Mouse (Mus musculus): Measurements from ENCODE around the gene Lrmda. TPM values are rescaled to one million over a fixed set of nuclear protein-coding genes. Genes with fewer than 3 reads are reported as not detected.

The Lrmda gene
- polyA plus RNA-seq, 1 experiment from 2014 or later: 0.57 TPM

GRCm38 (mm10) chr14:22751290-22751689, 731.8 kb downstream of the Lrmda start:
- peaks cover under 1% of the 10 kb centered on the region; the same call in 1 of the 2 replicates for H3K4me1 ChIP-seq
- peak; percentile 47; the same call in 1 of the 2 replicates for ATAC-seq (ENCODE audit: insufficient read depth, low FRiP score, low read depth)
- H3K4me3 ChIP-seq (replicated peaks): no peak overlapping the region
- no peak overlapping the region for H3K4me2 ChIP-seq
- no peak overlapping the region for H3K9ac ChIP-seq
- 49% methylated on average over 10 of the region's 10 CpGs for WGBS
- peak overlapping the region; percentile 67 for H3K27ac ChIP-seq
- no peaks in the 10 kb centered on the region for H3K9me3 ChIP-seq
- H3K36me3 ChIP-seq: no peaks in the 10 kb centered on the region
- no peaks in the 10 kb centered on the region for H3K27me3 ChIP-seq (replicated peaks)

GRCm38 (mm10) chr14:22754633-22755032, 735.1 kb downstream of the Lrmda start:
- WGBS: 78% methylated on average over 5 of the region's 5 CpGs
- Histone ChIP-seq H3K9me3 (no peaks in the 10 kb centered on the region), H3K9ac (no peak overlapping the region), H3K4me1 (peaks cover 6% of the 10 kb centered on the region), H3K27ac (no peak overlapping the region), H3K4me3 (replicated peaks) (no peak overlapping the region), H3K27me3 (replicated peaks) (no peaks in the 10 kb centered on the region), H3K4me2 (no peak overlapping the region), H3K36me3 (no peaks in the 10 kb centered on the region)
- ATAC-seq (ENCODE audit: insufficient read depth, low FRiP score, low read depth): no peak

GRCm38 (mm10) chr14:22757493-22757892, 738.0 kb downstream of the Lrmda start:
- Histone ChIP-seq H3K4me1 (peaks cover 12% of the 10 kb centered on the region), H3K4me2 (no peak overlapping the region), H3K27ac (no peak overlapping the region), H3K9me3 (no peaks in the 10 kb centered on the region), H3K36me3 (no peaks in the 10 kb centered on the region), H3K9ac (no peak overlapping the region), H3K27me3 (replicated peaks) (no peaks in the 10 kb centered on the region), H3K4me3 (replicated peaks) (no peak overlapping the region)
- WGBS: 89% methylated on average over 3 of the region's 3 CpGs
- ATAC-seq (ENCODE audit: insufficient read depth, low FRiP score, low read depth): no peak

DNA sequence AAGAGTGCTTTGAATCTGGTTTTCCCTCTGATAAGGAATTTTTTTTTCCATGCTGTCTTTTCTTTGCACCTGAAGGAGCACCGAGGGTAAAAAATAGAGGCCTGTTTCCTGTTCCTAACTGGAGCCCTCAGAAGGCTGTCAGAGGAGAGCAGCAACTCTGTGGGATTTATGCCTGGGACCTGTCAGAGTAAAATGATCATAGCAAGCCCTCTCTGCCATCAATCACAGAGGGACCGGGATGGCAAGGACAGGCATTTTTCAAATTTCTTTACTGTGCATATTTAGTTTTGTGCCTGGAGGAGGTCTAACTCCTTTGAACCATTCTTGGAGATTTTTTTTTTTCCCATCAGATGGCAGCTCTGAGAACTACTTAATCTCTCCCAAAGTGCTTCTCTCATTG, 739.7 kb downstream of the Lrmda start:
- Histone ChIP-seq H3K36me3 (no peaks in the 10 kb centered on the region), H3K4me2 (no peak overlapping the region), H3K9me3 (no peaks in the 10 kb centered on the region), H3K4me3 (replicated peaks) (no peak overlapping the region), H3K27me3 (replicated peaks) (no peaks in the 10 kb centered on the region), H3K4me1 (peaks cover 12% of the 10 kb centered on the region), H3K27ac (peak overlapping the region; percentile 71; the same call in 1 of the 2 replicates), H3K9ac (no peak overlapping the region)
- 6% methylated on average over 2 of the region's 2 CpGs for WGBS
- no peak for ATAC-seq (ENCODE audit: insufficient read depth, low FRiP score, low read depth)

GRCm38 (mm10) chr14:22759673-22760072, 740.2 kb downstream of the Lrmda start:
- H3K36me3 ChIP-seq: no peaks in the 10 kb centered on the region
- no peak for ATAC-seq (ENCODE audit: insufficient read depth, low FRiP score, low read depth)
- H3K27ac ChIP-seq: peak overlapping the region; percentile 71
- no peaks in the 10 kb centered on the region for H3K9me3 ChIP-seq
- H3K4me2 ChIP-seq: no peak overlapping the region
- H3K4me1 ChIP-seq: peaks cover 12% of the 10 kb centered on the region
- H3K4me3 ChIP-seq (replicated peaks): no peak overlapping the region
- H3K9ac ChIP-seq: no peak overlapping the region
- no peaks in the 10 kb centered on the region for H3K27me3 ChIP-seq (replicated peaks)

GRCm38 (mm10) chr14:22760241-22761039, 740.9 kb downstream of the Lrmda start:
- peak; percentile 82 for ATAC-seq (ENCODE audit: insufficient read depth, low FRiP score, low read depth)
- peaks cover 12% of the 10 kb centered on the region for H3K4me1 ChIP-seq
- no peak overlapping the region for H3K4me2 ChIP-seq
- no peaks in the 10 kb centered on the region for H3K36me3 ChIP-seq
- H3K4me3 ChIP-seq (replicated peaks): no peak overlapping the region
- WGBS: 29% methylated on average over 7 of the region's 7 CpGs
- H3K27me3 ChIP-seq (replicated peaks): no peaks in the 10 kb centered on the region
- H3K9me3 ChIP-seq: no peaks in the 10 kb centered on the region
- peak overlapping the region; percentile 71 for H3K27ac ChIP-seq
- H3K9ac ChIP-seq: no peak overlapping the region

- 78% methylated on average over 2 of the region's 2 CpGs for WGBS
- no peaks in the 10 kb centered on the region for H3K36me3 ChIP-seq
- ATAC-seq (ENCODE audit: insufficient read depth, low FRiP score, low read depth): no peak
Observed at GRCm38 (mm10) chr14:22781709-22782108, 762.2 kb downstream of the Lrmda start.

DNA sequence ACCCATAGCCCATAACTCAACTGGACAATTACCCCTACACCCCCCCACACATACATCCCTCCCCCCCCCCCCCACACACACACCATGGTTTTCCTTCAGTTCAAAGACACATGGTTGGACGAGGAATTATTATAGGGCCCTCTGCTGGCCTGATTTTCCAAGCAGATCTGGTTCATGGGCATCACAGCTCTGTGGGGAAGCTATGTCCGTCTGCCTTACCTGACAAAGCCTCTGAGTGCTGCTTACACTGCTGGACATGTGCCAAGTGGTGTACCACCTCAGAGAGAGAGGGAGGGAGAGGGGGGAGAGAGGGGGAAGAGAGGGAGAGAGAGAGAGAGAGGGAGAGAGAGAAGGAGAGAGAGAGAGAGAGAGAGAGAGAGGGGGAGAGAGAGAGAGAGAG, 762.9 kb downstream of the Lrmda start:
- no peak overlapping the region for H3K4me2 ChIP-seq
- no peaks in the 10 kb centered on the region for H3K27me3 ChIP-seq (replicated peaks)
- H3K4me1 ChIP-seq: peaks cover 6% of the 10 kb centered on the region
- no peaks in the 10 kb centered on the region for H3K36me3 ChIP-seq
- 42% methylated on average over 2 of the region's 2 CpGs for WGBS
- H3K27ac ChIP-seq: no peak overlapping the region
- no peak overlapping the region for H3K4me3 ChIP-seq (replicated peaks)
- 0 out of 2 replicates have a peak, but pooled peaks have one; percentile 3 for ATAC-seq (ENCODE audit: insufficient read depth, low FRiP score, low read depth)
- no peak overlapping the region for H3K9ac ChIP-seq
- H3K9me3 ChIP-seq: no peaks in the 10 kb centered on the region

More at GRCm38 (mm10) chr14:22781709-22782108, 762.2 kb downstream of the Lrmda start:
- Histone ChIP-seq H3K9ac (no peak overlapping the region), H3K9me3 (no peaks in the 10 kb centered on the region), H3K4me2 (no peak overlapping the region), H3K4me3 (replicated peaks) (no peak overlapping the region), H3K27ac (no peak overlapping the region), H3K27me3 (replicated peaks) (no peaks in the 10 kb centered on the region), H3K4me1 (peaks cover 6% of the 10 kb centered on the region)

GRCm38 (mm10) chr14:22783211-22784161, 764.0 kb downstream of the Lrmda start:
- WGBS: 6% methylated on average over 15 of the region's 15 CpGs
- Histone ChIP-seq H3K9ac (no peak overlapping the region), H3K9me3 (no peaks in the 10 kb centered on the region), H3K4me3 (replicated peaks) (no peak overlapping the region), H3K27me3 (replicated peaks) (no peaks in the 10 kb centered on the region), H3K4me1 (peaks cover 6% of the 10 kb centered on the region), H3K27ac (peak overlapping the region; percentile 89), H3K36me3 (no peaks in the 10 kb centered on the region), H3K4me2 (peak overlapping the region; percentile 40; the same call in 1 of the 2 replicates)
- ATAC-seq (ENCODE audit: insufficient read depth, low FRiP score, low read depth): peak; percentile 74

GRCm38 (mm10) chr14:22800020-22800419, 780.5 kb downstream of the Lrmda start:
- 54% methylated on average over 4 of the region's 4 CpGs for WGBS
- ATAC-seq (ENCODE audit: insufficient read depth, low FRiP score, low read depth): no peak
- H3K27me3 ChIP-seq (replicated peaks): no peaks in the 10 kb centered on the region
- H3K4me1 ChIP-seq: no peaks in the 10 kb centered on the region
- no peak overlapping the region for H3K27ac ChIP-seq
- H3K9ac ChIP-seq: no peak overlapping the region
- no peaks in the 10 kb centered on the region for H3K9me3 ChIP-seq
- no peaks in the 10 kb centered on the region for H3K36me3 ChIP-seq
- H3K4me3 ChIP-seq (replicated peaks): no peak overlapping the region
- no peak overlapping the region for H3K4me2 ChIP-seq

- Histone ChIP-seq H3K27me3 (replicated peaks) (no peaks in the 10 kb centered on the region), H3K4me3 (replicated peaks) (no peak overlapping the region), H3K36me3 (no peaks in the 10 kb centered on the region), H3K9ac (no peak overlapping the region), H3K27ac (no peak overlapping the region), H3K4me1 (no peaks in the 10 kb centered on the region), H3K9me3 (no peaks in the 10 kb centered on the region), H3K4me2 (no peak overlapping the region)
- ATAC-seq (ENCODE audit: insufficient read depth, low FRiP score, low read depth): no peak
- WGBS: 64% methylated on average over 13 of the region's 13 CpGs
Observed at GRCm38 (mm10) chr14:22800871-22801636, 781.5 kb downstream of the Lrmda start.

All from stomach, embryonic 15.5 days (tissue).